Mouse (Mus musculus): ENCODE data around the gene Coq10b.

GRCm38 (mm10) chr1:55082106-55082505 is 29.5 kb downstream of the Coq10b start:
- TF ChIP-seq GATA1 (IDR thresholded peaks at IDR 0.05; ENCODE audit: low read length) (no peak), TAL1 (IDR thresholded peaks at IDR 0.05; ENCODE audit: low read length) (no peak)
